Mouse (Mus musculus) cerebellum, adult 2 months (tissue): ENCODE data around the gene Polr3a.

ENCODE experiments used
- CTCF ChIP-seq: fragments of 200-500 bp; IDR thresholded peaks from 2 replicates; pipeline ENCODE4 v1.5.1; 2011; ENCODE audit warnings: low read depth, mild to moderate bottlenecking, control low read depth, low read length, moderate library complexity, borderline replicate concordance; ENCODE audit not compliant: insufficient read depth
- POLR2A ChIP-seq: fragments of 200-500 bp; IDR thresholded peaks from 2 replicates; pipeline ENCODE4 v1.6.1; 2011; ENCODE audit warnings: low read length, control low read depth, borderline replicate concordance; ENCODE audit not compliant: insufficient read depth

GRCm38 (mm10) chr14:24493256-24493655, 6.4 kb upstream of the Polr3a start:
- TF ChIP-seq CTCF (no peak), POLR2A (no peak)
